In the genomic region with DNA sequence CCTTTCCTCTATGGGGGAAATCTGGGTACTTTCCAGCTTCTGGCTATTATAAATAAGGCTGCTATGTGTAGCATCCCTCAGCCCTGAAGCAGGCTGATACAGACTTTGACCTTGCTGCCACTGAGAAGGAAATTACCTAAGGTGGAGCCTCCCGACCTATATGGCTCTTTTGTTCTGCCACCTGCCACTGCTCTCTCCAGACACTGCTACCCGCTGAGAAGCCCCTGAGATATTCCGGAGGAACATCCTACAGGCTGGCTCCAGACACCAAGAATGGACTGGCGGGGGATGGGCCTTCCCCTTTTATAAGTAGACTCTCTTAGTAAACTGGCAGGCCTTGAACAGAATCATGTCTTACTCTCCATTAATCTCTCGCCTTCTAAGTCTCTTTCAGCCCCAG, we compare ENCODE assay signal across 5 mouse cellular contexts.
DNase-seq lines count a peak whose midpoint lies in the region.

No protein-coding gene starts in this region.

- DNase-seq in A20 (ENCODE audit: low read depth, low spot score) (peak; percentile 5), ES-CJ7 (ENCODE audit: low read depth, low spot score) (peak; percentile 66), R1 (ENCODE audit: low read depth, low spot score) (peak; percentile 65), ZHBTc4 (ENCODE audit: low read depth, low spot score) (peak; percentile 56)
- DNase-seq in heart, adult 11 months = peak; percentile 42

Comparison
In these comparisons a context has a peak if more than half of its experiments do, and no peak if none do; other contexts are left out.
1. Peak in every context shown above with its lines: DNase-seq.
2. DNase-seq: peak in every context shown above with its lines; median percentile 66 in ES-CJ7; 65 in R1; 56 in ZHBTc4; 42 in heart, adult 11 months; 5 in A20.